Comparison of ENCODE assay signal across 9 mouse cellular contexts in the genomic region with DNA sequence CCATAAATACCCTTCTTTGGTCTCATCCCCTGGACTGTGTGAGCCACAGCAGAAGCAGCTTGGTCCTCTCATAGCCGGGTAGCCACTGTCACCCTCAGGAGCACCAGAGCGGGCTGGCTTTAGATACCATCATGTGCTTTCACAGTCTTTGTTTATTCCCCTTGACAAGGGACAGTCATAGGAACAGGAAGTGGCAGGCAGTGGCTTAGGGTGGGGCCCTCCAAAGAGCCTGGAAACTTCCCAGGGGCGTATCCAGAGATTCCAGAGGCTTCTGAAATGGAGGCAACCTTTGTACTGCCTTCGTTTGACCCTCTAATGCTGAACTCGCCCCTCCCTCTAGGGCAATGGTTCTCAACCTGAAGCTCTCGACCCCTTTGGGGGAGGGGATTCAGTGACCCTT.
DNase-seq lines count a peak whose midpoint lies in the region; ATAC-seq and TF ChIP-seq lines count a peak whose summit lies in the region.
"Had no signal": no experiment of that assay in that cellular context is flagged by ENCODE, and none has a peak within 500 bp of the region (broad histone marks: within the 10 kb centered on the region; RNA-seq: fewer than 3 reads in every experiment).

No protein-coding gene starts in this region.

- H3K4me1 ChIP-seq in bone marrow macrophage, adult 2 months (ENCODE audit: control insufficient read depth, insufficient read depth, low read length), result peaks cover 72% of the 10 kb centered on the region
- H3K4me1 ChIP-seq in intestine, postnatal 0 days (replicated peaks; ENCODE audit: control insufficient read depth, insufficient read depth, low read length), result peaks cover 17% of the 10 kb centered on the region; the same call in 1 of the 2 replicates
- H3K4me1 ChIP-seq in megakaryocyte, embryonic 14.5 days, result peaks cover 100% of the 10 kb centered on the region
- peaks cover 62% of the 10 kb centered on the region for H3K4me1 ChIP-seq in limb, embryonic 10.5 days
- peaks cover 9% of the 10 kb centered on the region for H3K4me1 ChIP-seq in hindbrain, embryonic 13.5 days (replicated peaks)

- no peak overlapping the region for H3K4me3 ChIP-seq in bone marrow macrophage, adult 2 months (ENCODE audit: insufficient read depth, low read length)
- no peak overlapping the region for H3K4me3 ChIP-seq in intestine, postnatal 0 days (ENCODE audit: low read depth, low read length)
- H3K4me3 ChIP-seq in megakaryocyte, embryonic 14.5 days (replicated peaks), result peak overlapping the region; percentile 29
- no peak overlapping the region for H3K4me3 ChIP-seq in limb, embryonic 10.5 days
- no peak overlapping the region for H3K4me3 ChIP-seq in hindbrain, embryonic 13.5 days
- H3K4me3 ChIP-seq: heart, embryonic 15.5 days had no signal

- WGBS in intestine, postnatal 0 days, result 31% methylated on average over 6 of the region's 6 CpGs
- WGBS in limb, embryonic 10.5 days, result 73% methylated on average over 6 of the region's 6 CpGs
- WGBS in hindbrain, embryonic 13.5 days, result 75% methylated on average over 6 of the region's 6 CpGs

- TF ChIP-seq POLR2A in bone marrow macrophage, adult 2 months (IDR thresholded peaks at IDR 0.05; ENCODE audit: borderline replicate concordance, low read depth, low read length), result no peak

- no peak overlapping the region for H3K9ac ChIP-seq in intestine, postnatal 0 days (ENCODE audit: low read depth, low read length)
- no peak overlapping the region for H3K9ac ChIP-seq in hindbrain, embryonic 13.5 days
- H3K9ac ChIP-seq: heart, embryonic 15.5 days had no signal

- no peaks in the 10 kb centered on the region for H3K27me3 ChIP-seq in intestine, postnatal 0 days (replicated peaks; ENCODE audit: control insufficient read depth, insufficient read depth, low read length)
- no peaks in the 10 kb centered on the region for H3K27me3 ChIP-seq in megakaryocyte, embryonic 14.5 days (replicated peaks)
- H3K27me3 ChIP-seq in limb, embryonic 10.5 days (ENCODE audit: low read depth, poor library complexity, severe bottlenecking), result no peaks in the 10 kb centered on the region
- 0 out of 2 replicates have a peak, but pooled peaks cover 4% of the 10 kb centered on the region for H3K27me3 ChIP-seq in hindbrain, embryonic 13.5 days
- H3K27me3 ChIP-seq: heart, embryonic 15.5 days had no signal

- peak overlapping the region; percentile 83 for H3K27ac ChIP-seq in bone marrow macrophage, adult 2 months (ENCODE audit: insufficient read depth, low read depth, low read length)
- H3K27ac ChIP-seq in intestine, postnatal 0 days (ENCODE audit: low read depth, low read length), result peak overlapping the region; percentile 57; the same call in 1 of the 2 replicates
- H3K27ac ChIP-seq in limb, embryonic 10.5 days, result no peak overlapping the region
- no peak overlapping the region for H3K27ac ChIP-seq in hindbrain, embryonic 13.5 days

- H3K9me3 ChIP-seq in intestine, postnatal 0 days (ENCODE audit: control insufficient read depth), result no peaks in the 10 kb centered on the region
- H3K9me3 ChIP-seq in megakaryocyte, embryonic 14.5 days, result no peaks in the 10 kb centered on the region
- H3K9me3 ChIP-seq in limb, embryonic 10.5 days (replicated peaks), result no peaks in the 10 kb centered on the region
- no peaks in the 10 kb centered on the region for H3K9me3 ChIP-seq in hindbrain, embryonic 13.5 days
- H3K9me3 ChIP-seq: heart, embryonic 15.5 days had no signal

- peak; percentile 22 for DNase-seq in layer of hippocampus, adult 11-12 months (ENCODE audit: low spot score)
- no peak for DNase-seq in layer of hippocampus, adult 9-10 months (ENCODE audit: low spot score)
- no peak for DNase-seq in limb, embryonic 10.5 days (ENCODE audit: low spot score)
- no peak for DNase-seq in cerebellum, adult 9-10 months

- no peaks in the 10 kb centered on the region for H3K36me3 ChIP-seq in intestine, postnatal 0 days (ENCODE audit: control insufficient read depth, insufficient read depth)
- H3K36me3 ChIP-seq in megakaryocyte, embryonic 14.5 days (replicated peaks; ENCODE audit: low read length), result peaks cover 100% of the 10 kb centered on the region
- H3K36me3 ChIP-seq in limb, embryonic 10.5 days, result no peaks in the 10 kb centered on the region
- no peaks in the 10 kb centered on the region for H3K36me3 ChIP-seq in hindbrain, embryonic 13.5 days
- H3K36me3 ChIP-seq: heart, embryonic 15.5 days had no signal

- TF ChIP-seq CTCF in bone marrow macrophage, adult 2 months (IDR thresholded peaks at IDR 0.05; ENCODE audit: low read depth, low read length), result no peak
- TF ChIP-seq CTCF in intestine, postnatal 0 days (IDR thresholded peaks at IDR 0.05; ENCODE audit: low read depth), result no peak

- ATAC-seq in intestine, postnatal 0 days, result peak; percentile 77
- ATAC-seq in hindbrain, embryonic 13.5 days (ENCODE audit: low FRiP score), result no peak

- H3K4me2 ChIP-seq in intestine, postnatal 0 days (replicated peaks; ENCODE audit: low read depth), result no peak overlapping the region; the same call in 1 of the 2 replicates
- no peak overlapping the region for H3K4me2 ChIP-seq in hindbrain, embryonic 13.5 days
- H3K4me2 ChIP-seq: heart, embryonic 15.5 days had no signal

Comparison
In these comparisons a context has a peak if more than half of its experiments do, and no peak if none do; other contexts are left out.
1. H3K27ac ChIP-seq: peak in bone marrow macrophage, adult 2 months (single experiment) and intestine, postnatal 0 days (single experiment); none in limb, embryonic 10.5 days (single experiment) and hindbrain, embryonic 13.5 days (single experiment).